Mouse (Mus musculus) large intestine, adult 2 months (tissue): ENCODE data around the gene Car9. TPM values are rescaled to one million over a fixed set of nuclear protein-coding genes. Genes with fewer than 3 reads are reported as not detected.

ENCODE experiments used
- DNase-seq: peaks from one replicate; pipeline ENCODE4 v3.0.0-alpha.2; 2012; ENCODE audit warnings: low read depth, low spot score
- WGBS: fragments of 180-500 bp; shearing (Covaris S2); methylation state at CpG from one replicate; pipeline ENCODE4 v1.1.7; 2018; 5-methylcytosine and 5-hydroxymethylcytosine counted together
- polyA plus RNA-seq: library from polyadenylated mRNA; depleted of rRNA; stranded (reverse); fragments of >200 nt; gene quantifications from 2 replicates; pipeline ENCODE4 v1.2.3, GENCODE M21; 2012

The Car9 gene
- polyA plus RNA-seq, 1 experiment, result 50.4 TPM

DNA sequence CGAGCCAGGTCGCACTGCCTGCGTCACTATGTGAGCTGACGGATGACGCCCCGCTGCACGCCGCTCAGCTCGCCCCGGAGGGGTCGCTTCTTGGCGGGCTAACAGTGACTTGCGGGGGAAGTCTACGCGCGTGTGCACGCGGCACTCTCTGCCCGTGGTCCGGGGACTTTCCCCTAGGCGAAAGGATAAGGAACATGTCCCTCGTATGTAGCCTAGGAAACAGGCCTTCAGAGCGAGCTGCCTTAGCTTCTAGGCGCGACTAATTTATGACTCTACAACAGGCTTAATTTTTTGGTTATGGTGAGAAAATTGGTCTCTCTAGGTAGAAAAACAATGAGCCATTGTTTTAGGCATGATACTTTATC, 14.0 kb upstream of the Car9 start, which contains the start of gene Ccdc107:
Gene Ccdc107, plus strand, starts transcription at position 80 of the 365 bp plus-strand sequence.
- DNase-seq, result no peak
- WGBS, result under 1% methylated on average over 25 of the region's 25 CpGs

DNA sequence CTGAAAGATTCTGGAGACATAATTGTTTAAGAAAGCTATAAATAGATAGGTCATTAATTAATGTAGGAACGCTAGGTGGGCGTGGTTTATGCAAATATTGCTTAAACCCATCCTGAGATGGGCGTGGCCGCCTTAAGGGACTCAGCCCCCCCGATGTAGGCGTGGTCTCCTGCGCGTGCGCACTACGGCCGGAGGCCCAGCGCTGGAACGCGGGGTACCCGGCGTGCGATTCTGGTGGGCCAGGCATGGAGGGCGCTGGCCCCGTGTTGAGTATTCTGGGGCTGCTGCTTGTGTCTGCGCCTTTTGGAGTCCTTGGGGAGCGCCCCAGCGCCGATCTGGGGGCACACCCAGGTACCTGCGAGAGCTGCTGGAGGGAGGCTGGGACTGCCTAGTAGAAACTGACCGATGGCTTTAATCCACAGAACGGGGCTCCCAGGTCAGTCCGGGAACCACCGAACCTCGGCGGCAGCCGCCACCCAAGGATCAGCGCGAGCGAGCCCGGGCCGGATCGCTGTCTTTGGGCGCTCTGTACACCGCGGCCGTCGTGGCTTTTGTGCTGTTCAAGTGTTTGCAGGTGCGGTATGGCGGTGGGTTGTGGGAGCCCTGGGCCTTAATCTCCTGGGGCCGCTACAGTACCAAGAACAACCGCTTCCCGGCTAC, 13.4 kb upstream of the Car9 start:
- no peak for DNase-seq
- under 1% methylated on average over 47 of the region's 47 CpGs for WGBS

DNA sequence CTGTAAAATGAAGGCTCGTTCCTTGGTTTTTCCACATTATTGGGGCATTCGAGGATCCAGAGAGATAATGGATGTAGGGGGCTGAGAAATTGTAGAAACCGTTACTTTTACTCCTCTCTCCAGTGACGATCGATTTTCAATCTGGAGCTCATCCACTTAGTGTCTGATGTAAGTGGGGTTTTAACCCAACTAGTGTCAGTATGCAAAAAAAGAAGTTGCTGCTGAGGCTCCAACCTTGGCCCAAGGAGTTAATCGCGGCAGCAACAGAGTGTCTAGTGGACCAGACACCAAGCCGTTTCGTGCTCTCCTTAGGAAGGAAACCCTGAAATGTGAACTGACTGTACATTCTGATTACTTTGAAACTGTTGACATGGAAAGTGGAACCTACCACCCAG, 12.9 kb upstream of the Car9 start:
- DNase-seq, result no peak
- WGBS, result 3% methylated on average over 9 of the region's 9 CpGs

DNA sequence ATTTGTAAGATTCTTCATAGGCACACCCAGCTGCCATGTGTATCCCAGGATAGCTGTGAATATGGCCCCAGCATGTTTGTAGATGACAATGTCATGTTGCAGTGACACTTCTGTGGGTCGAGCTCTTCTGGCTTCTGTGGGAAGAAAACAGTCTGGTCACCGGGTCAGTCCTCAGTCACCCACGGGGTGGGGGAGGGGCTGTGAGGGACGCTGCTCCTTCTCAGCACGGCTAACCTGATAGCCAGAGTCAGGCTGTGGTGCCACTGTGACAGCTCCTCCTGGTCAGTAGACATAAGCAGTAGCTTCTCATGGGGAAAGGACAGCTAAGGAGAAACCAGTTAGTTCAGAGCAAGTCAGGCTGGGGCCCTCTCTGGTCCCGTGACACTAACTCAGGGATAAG, 10.2 kb upstream of the Car9 start:
- no peak for DNase-seq
- WGBS, result 71% methylated on average over 6 of the region's 6 CpGs

DNA sequence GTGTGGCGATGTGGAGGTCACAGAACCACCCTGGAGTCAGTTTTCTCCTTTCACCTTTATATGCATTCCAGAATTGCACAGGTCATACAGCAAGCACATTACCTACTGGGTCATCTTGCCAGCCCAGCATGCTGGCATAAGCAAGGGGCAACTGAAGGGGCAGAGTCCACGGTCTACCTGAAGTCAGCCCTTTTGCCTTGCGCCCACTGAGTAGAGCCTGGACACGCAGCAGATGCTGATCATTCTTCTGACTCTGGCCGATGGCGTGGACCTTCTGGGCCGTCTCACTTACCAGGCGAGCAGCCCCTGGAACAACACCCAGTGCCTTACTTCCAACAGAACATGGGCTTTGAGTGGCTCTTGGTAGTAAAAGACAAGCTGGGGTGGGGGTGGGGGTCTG, 9.4 kb upstream of the Car9 start:
- DNase-seq, result no peak
- 91% methylated on average over 8 of the region's 8 CpGs for WGBS

DNA sequence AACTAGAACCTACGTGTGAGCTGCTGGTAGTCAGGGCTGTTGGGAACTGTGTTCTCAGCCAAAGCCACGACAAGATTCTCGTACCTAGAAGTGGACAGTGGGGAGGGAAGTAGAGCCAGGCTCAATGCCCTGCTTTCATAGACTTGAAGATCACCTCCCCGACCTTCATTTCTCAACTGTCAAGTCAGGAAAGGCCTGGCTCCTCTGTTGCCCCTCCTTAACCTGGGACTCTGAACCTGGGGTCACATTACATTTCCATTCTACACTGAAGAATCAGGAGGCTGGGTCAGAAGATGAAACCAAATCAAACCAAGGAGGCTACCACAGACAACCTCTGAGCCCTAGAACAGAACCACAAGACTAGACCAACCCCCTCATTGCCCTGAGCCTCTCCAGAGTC, 8.8 kb upstream of the Car9 start:
- no peak for DNase-seq
- WGBS, result 77% methylated on average over 4 of the region's 4 CpGs

DNA sequence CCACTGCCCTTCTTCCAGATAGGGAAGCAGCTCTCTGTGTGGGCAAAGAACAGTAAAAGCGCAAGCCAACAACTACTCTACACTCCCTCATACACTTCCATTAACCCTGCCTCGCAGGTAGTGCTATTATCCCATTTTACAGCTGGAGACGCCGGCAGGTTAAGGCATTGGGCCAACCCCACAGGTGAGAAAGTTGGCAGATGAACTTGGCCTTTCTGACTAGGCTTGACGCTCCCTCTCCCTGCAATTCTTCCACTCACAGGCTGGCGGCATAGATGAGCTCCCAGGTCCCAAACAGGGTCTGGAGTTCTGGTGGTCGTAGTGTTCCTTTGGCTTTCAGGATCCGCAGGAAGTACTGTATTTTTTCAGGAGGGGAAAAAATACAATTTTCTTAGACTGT, 7.8 kb upstream of the Car9 start:
- no peak for DNase-seq
- WGBS, result 8% methylated on average over 8 of the region's 8 CpGs

DNA sequence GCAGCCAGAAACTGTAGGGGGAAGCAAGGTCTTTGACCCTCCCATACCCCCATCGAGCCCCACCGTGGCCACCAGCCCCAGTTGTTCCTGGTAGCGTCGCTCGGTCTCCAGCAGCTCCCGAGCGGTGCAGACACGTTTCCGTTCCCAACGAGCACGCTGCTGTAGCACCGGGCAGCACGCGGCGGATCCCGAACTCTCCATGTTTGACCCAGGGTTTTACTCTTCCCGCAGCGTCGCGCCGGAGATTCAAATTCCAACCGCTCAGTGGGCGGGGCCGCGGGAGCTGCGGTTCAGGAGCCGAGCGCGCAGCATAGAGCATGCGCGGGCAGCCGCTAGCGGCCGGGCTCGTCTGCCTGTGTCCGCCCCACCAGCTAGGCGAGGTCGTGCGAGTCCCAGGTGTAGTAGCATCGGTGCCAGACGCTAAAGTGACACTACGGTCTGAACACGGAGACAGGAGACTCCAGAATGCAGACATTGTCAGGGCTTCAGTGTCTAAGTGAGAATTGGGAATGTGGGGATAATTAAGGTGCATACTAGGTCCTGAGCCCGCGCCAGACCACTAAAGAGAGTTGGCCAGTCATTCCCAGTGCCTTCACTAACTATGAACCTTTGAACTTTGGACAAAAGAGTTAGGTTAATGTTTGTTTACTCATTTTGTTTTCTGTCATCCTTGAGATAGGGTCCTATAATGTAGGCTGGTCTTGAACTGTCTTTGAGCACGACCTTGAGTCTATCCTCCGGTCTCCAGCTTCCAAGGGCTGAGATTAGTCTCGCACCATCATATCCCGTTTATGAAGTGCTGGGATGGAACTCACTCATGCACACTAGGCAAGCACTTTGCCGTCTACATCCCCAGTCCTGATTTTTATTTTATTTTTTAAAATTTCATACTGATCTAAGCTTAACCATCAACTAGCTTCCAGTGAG, 7.1 kb upstream of the Car9 start, which contains the start of gene Arhgef39:
Gene Arhgef39, minus strand, starts transcription at position 289 of the 927 bp plus-strand sequence.
- WGBS, result 4% methylated on average over 50 of the region's 50 CpGs
- no peak for DNase-seq

DNA sequence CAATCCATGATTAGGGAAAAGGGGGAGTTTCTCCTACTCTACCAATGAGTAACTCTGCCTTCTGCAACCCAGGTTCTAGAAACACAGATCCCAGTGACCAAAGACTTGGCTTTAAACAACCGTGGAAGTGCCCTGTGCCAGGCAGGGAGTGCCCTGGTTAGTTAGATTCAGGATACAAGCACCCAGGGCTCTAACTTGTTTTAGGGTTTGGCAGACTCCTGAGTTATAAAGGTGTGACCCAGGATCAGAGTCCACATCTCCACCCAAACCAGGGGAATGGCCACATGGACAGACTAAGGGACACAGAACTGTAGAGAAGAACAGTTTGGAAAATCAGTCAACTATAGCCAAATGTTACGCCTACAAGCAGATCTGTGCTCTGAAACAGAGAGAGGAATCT, 3.7 kb upstream of the Car9 start:
- DNase-seq, result no peak

DNA sequence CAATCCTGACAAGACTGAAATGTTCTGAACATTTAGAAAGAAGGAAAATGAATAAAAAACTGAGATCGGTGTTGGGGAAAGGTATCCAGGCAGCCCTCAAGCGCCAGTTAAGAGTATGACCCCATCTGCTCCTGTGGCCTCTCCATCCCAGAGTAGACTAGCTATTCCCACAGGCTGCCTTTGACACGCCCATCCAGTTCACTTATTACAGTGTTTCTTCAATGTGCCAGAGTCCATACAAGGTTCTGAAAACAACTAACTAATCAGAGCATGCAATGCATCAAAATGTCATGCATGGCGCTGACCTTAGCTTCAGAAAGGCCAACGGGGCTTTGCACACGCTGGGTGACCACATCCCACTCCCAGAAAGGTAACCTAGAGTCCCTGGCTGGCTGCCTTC, 3.3 kb upstream of the Car9 start:
- DNase-seq, result no peak
- 40% methylated on average over 6 of the region's 6 CpGs for WGBS

More for the DNA sequence above, 3.7 kb upstream of the Car9 start:
- WGBS, result 34% methylated on average over 2 of the region's 2 CpGs

DNA sequence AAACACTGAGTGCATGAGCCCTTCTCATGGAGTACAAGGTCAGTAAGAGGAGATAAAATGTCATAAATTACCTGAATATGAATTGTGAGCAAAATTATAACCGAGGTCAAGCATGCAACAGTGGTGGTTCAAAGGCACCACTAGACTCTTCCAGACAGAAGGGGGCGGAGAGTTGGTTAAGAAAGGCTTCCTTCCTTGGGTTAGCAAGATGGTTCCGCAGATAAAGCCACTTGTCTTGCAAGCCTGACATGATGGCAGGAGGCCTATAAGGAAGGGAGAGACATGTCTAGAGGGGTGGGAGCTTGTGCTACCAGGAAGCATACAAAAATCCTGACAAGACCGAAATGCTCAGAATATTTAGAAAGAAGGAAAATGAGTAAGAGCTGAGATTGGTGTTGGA, 2.5 kb upstream of the Car9 start:
- WGBS, result 60% methylated on average over 4 of the region's 4 CpGs
- no peak for DNase-seq

DNA sequence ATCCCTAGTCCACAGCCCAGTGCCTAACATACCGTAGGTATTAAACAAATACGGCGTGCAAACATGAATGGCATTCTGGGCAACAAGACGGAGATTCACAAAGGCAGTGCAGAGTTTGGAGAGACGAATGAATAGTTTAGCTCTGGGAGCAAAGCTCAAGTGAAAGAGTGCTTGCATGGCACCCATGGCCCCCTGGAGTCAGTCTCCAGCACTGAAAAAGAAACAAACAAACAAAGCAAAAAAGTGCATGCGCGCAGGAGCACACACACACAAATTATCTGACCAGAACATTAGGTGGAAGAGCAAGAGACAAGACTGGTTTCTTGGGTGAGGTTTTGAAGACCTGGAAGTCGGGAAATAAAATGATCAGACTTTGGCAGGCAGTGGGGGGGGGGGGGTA, 692 bp upstream of the Car9 start:
- no peak for DNase-seq
- 56% methylated on average over 8 of the region's 8 CpGs for WGBS

DNA sequence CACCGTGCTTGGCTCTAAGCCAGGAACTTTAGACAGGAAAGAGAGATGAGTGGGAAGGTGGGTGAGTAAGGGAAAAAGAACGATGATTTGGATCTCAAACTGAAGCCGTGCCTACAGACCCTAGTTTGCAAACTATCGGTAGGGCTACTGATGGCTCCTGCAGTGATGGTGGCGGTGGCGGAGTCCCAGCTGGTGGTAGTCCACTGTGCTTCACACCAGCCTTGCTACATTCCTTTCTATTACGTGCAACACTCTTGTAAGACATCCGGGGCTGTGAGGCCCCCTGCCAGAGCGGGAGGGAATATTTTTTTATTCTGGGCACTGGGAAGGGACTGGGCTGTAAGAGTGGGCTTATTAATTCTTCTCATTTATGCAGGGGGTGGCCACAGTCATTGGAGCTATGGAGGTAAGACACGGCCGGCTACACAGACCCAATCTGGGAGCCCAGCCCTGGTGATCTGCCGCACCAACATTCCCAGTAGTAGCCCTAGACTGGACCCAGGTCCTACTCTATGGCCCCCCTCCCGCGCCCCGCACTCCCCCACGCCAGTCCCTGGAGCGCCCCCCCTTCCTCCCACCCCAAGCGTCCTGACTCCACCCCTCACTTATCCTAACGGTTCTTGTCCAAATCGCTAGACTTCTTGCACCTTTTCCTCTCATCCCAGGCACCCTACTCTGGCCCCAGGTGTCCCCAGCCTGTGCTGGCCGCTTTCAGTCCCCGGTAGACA, 1.3 kb downstream of the Car9 start:
- DNase-seq, result no peak
- 2% methylated on average over 22 of the region's 22 CpGs for WGBS

DNA sequence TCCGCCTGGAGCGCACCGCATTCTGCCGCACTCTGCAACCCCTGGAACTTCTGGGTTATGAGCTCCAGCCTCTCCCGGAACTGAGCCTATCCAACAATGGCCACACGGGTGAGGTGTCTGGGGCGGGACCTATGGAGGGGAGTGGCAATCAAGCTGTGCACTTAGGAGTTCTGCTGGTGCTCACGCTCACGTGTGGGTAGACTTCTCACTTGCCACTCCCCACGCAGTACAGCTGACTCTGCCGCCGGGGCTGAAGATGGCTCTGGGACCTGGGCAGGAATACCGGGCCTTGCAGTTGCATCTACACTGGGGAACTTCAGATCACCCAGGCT, 1.9 kb downstream of the Car9 start:
- WGBS, result 2% methylated on average over 13 of the region's 13 CpGs
- DNase-seq, result peak; percentile 80

DNA sequence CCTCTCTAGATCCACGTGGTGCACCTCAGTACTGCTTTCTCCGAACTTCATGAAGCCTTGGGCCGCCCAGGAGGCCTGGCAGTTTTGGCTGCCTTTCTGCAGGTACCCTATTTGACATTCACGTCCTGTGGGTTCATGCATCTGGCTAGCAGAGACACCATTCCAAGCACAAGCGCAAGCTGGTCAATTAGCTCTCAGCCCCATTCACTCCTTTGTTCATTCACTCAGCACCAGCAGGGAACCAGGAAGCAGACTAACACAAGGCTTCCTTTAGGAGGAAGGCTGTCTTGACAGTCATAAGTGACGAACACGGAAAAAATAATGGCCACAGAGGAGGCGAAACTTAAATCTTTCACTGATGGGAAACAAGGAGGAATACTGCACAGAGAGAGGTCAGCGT, 2.3 kb downstream of the Car9 start:
- 16% methylated on average over 9 of the region's 9 CpGs for WGBS
- DNase-seq, result no peak

DNA sequence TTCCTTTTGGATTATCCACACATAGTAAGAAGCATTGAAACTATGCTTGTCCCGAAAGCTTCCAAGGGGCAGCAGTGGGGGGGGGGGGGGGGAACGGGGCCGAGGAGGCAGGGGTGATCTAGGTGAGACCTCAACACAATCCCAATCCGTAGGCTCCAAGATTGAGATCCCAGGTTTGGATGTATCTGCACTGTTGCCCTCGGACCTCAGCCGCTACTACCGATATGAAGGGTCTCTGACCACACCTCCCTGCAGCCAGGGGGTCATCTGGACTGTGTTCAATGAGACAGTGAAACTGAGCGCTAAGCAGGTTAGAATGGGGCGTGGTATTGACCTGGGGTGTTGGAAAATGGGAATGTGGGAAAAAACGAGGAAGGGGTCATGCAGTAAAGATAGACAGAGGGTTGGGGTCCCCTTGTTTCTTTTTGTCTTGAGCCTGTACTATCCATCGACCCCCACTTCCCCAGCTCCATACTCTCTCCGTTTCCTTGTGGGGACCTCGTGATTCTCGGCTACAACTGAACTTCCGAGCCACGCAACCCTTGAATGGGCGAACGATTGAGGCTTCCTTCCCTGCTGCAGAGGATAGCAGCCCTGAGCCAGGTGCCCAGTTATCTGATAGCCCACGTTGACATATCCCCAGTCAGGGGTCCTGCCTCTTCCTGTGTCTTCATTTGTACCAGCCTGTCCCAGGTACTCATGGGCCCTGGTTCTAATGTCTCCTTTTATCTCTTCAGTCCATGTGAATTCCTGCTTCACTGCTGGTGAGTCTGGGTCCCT, 5.1 kb downstream of the Car9 start:
- WGBS, result 75% methylated on average over 19 of the region's 19 CpGs
- DNase-seq, result no peak

DNA sequence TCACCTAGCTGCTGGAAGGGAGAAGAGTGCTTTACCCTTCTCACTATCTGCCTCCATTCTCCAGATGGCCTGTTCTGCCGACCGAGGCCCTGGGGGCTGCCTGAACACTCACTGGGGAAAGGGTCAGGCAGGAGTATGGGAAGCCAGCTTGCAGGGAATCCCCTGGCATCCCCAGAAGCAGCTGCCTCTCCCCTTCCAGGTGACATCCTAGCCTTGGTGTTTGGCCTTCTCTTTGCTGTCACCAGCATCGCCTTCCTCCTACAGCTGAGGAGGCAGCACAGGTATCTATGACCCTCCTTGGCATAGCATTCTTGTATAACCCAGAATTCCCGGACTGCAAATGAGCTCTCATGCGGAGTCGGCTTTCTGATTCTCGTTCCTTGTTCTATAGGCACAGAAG, 5.9 kb downstream of the Car9 start:
- 67% methylated on average over 7 of the region's 7 CpGs for WGBS
- DNase-seq, result no peak

DNA sequence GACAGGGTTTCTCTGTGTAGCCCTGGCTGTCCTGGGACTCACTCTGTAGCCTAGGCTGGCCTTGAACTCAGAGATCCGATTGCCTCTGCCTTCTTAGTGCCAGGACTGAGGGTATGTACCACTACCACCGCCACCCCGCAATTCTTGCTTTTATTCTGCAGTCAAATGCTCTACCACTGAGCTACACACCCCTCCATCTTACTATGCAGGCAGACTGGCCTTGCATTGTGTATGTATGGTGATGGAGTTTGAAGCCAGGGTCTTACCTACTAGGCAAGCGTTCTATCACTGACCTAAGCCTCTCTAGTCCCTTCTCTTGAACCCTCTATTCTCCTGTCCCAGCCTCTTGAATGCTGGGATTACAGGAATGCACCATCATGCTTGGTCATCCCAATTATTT, 6.5 kb downstream of the Car9 start:
- WGBS, result 86% methylated on average over 4 of the region's 4 CpGs
- DNase-seq, result no peak

DNA sequence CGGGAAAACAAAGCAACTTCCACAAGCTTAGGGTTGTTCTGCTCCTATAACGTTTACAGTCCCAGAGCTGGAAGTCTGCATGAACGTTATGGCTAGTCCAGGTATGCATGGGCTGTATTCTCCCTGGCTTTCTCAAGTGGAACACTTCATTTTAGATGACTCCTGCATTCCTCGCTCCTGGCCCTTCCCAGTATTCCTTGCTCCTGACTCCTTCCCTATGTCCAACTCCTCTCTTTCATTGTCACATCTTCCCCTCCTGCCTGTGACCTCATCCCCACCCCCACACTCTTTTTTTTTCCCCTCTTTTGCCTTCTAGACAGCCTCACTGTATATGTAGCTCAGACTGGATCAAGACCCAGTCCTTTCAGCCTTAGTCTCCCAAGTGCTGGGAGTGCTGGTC, 7.0 kb downstream of the Car9 start:
- DNase-seq, result no peak
- 72% methylated on average over 4 of the region's 4 CpGs for WGBS
